Mouse (Mus musculus): ENCODE results near the gene Olfr368. TPM values are rescaled to one million over a fixed set of nuclear protein-coding genes. Genes with fewer than 3 reads are reported as not detected.

The Olfr368 gene
- total RNA-seq (2021), result not detected
- long read RNA-seq, experiment 1, result 0 reads
- long read RNA-seq, experiment 2, result 0 reads

GRCm38 (mm10) chr2:37326215-37326614 is at the start of gene Olfr368:
Gene Olfr368, plus strand, starts transcription at chr2:37326515.
- H3K27ac ChIP-seq, result no peak within 1 kb of the TSS
- DNase-seq (ENCODE audit: low spot score in 2 of 2), result no peak
- no peak for TF ChIP-seq CTCF (conservative IDR thresholded peaks at IDR 0.05)
- no peak within 1 kb of the TSS for H3K4me3 ChIP-seq

DNA sequence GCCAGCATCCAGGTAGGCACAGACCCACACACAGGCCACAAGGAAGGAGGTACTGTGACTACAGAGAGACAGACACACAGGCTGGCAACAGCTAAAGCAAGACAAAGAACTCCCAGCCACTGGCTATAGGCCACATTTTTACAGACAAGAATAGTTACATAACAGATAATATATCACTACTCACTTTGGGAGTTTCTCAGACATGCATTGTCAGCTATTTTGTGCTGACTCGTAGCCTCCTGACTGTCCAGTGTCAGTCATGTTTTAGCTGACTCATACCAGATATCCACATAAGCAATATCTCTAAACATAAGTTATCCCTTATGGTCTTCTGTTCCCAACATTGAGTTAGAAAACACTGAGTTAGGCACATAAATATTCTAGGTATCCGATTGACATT is 7.0 kb downstream of the Olfr368 start:
- TF ChIP-seq CTCF (conservative IDR thresholded peaks at IDR 0.05), result no peak
- H3K4me3 ChIP-seq, result no peak overlapping the region
- H3K27ac ChIP-seq, result no peak overlapping the region
- DNase-seq (ENCODE audit: low spot score in 2 of 2), result no peak

GRCm38 (mm10) chr2:37338497-37339187 is 12.3 kb downstream of the Olfr368 start:
- peak; percentile 46 to 71 for DNase-seq (ENCODE audit: low spot score in 2 of 2)
- H3K27ac ChIP-seq, result no peak overlapping the region
- TF ChIP-seq CTCF (conservative IDR thresholded peaks at IDR 0.05), result peak; percentile 87

DNA sequence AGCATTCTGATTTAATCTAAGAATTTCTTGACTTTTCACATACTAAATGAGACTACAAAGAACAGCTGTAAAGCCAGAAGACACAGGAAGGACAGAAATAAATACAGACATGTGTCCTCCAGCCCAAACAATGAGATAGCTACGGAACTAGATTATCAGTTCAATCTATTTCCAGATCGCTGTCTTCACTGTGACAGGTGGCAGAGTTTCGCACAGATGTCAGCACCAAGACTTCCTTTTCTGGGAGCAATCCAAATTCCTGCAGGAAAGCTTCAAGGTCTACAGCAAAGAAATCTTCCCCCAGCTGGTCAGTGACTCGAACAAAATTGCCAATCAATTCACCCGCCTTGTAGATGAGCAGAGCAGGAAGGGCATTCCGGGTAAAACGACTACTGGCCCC is 25.4 kb downstream of the Olfr368 start:
- no peak for TF ChIP-seq CTCF (conservative IDR thresholded peaks at IDR 0.05)
- no peak overlapping the region for H3K4me3 ChIP-seq

More at GRCm38 (mm10) chr2:37338497-37339187, 12.3 kb downstream of the Olfr368 start:
- no peak overlapping the region for H3K4me3 ChIP-seq

DNA sequence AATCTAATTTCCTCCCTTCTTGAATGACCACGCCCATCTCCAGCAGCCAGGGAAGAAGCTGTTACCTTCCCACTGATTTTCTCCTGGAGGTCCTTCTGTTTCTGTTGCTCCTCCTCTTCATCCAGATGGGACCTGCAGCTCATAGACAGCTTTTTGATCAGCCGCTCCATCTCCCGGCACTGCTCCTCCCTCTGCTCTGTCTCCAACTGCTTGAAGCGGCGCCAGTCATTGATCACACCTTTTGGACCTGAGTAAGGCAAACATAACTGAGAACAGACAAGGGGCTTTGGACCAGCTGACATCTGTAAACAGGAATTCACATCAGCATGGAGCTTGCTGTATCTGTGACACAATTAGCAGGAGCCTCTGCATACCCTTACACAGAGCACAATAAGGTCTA is 29.3 kb downstream of the Olfr368 start:
- no peak for TF ChIP-seq CTCF (conservative IDR thresholded peaks at IDR 0.05)
- DNase-seq (ENCODE audit: low spot score in 2 of 2), result no peak
- Histone ChIP-seq H3K27ac (no peak overlapping the region), H3K4me3 (no peak overlapping the region)

More for the DNA sequence above, 25.4 kb downstream of the Olfr368 start:
- peak; percentile 38 to 48 for DNase-seq (ENCODE audit: low spot score in 2 of 2)
- no peak overlapping the region for H3K27ac ChIP-seq

DNA sequence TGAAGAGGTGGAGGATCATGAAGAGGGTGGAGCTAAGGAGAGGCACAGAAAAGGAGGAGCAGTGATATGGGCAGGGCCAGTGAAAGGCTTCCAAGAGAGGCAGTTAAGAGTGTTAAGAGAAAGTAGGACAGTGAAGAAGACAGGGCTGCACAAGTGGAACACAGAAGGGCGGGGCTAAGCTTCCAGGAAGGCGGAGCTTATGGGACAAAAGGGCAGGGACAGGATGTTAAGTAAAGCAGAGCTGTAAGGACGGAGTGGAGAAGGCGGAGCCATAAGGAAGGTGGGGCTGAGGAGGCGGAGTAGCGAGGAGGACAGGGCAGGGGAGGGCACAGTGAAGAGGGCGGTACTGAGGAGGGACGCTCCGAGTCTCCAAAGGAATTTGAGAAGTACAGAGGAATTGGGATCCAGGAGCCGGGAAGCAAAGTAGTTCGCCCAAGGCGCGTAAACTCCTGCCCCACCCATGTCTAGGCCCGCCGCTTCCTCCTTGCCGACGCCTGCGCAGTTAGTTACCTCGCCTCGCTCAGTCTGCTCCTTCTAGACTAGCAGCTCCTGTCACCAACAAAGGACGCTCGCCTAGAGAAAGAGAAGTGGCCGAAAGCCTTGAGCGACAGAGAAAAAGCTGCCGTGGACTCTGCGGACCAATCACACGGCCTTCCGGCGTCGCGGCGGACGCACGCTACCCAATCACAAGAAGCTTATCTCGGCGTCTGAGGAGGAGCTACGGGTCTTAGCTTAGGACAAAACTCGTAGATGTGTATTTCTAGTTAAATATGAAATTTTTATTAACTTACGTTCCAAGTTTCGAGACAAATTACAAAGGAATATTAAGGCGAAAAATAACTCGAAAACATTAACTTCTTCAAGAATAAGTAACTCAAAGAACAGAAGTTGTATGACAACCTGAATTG is 32.6 kb downstream of the Olfr368 start, which contains the start of gene Pdcl:
Gene Pdcl, minus strand, starts transcription at position 700 of the 908 bp plus-strand sequence.
- Histone ChIP-seq H3K4me3 (peak within 1 kb of the TSS; percentile 74), H3K27ac (peak within 1 kb of the TSS; percentile 96)
- peak; percentile 85 to 89 for DNase-seq (ENCODE audit: low spot score in 2 of 2)
- TF ChIP-seq CTCF (conservative IDR thresholded peaks at IDR 0.05), result no peak

GRCm38 (mm10) chr2:37359908-37360307 is 33.6 kb downstream of the Olfr368 start:
- no peak for DNase-seq (ENCODE audit: low spot score in 2 of 2)
- TF ChIP-seq CTCF (conservative IDR thresholded peaks at IDR 0.05), result no peak
- Histone ChIP-seq H3K4me3 (no peak overlapping the region), H3K27ac (no peak overlapping the region)

GRCm38 (mm10) chr2:37370651-37371050 is 44.3 kb downstream of the Olfr368 start:
- no peak for TF ChIP-seq CTCF (conservative IDR thresholded peaks at IDR 0.05)
- Histone ChIP-seq H3K4me3 (no peak overlapping the region), H3K27ac (no peak overlapping the region)
- DNase-seq (ENCODE audit: low spot score in 2 of 2), result no peak

- peak overlapping the region; percentile 44; the same call in 1 of the 2 replicates for H3K27ac ChIP-seq
- DNase-seq (ENCODE audit: low spot score in 2 of 2), result no peak
- TF ChIP-seq CTCF (conservative IDR thresholded peaks at IDR 0.05), result no peak
- H3K4me3 ChIP-seq, result no peak overlapping the region
Observed at GRCm38 (mm10) chr2:37376018-37376417, 49.7 kb downstream of the Olfr368 start.

GRCm38 (mm10) chr2:37380189-37380588 is 53.9 kb downstream of the Olfr368 start:
- peak; percentile 46 to 68 for DNase-seq (ENCODE audit: low spot score in 2 of 2)
- no peak overlapping the region for H3K27ac ChIP-seq
- peak; percentile 86 for TF ChIP-seq CTCF (conservative IDR thresholded peaks at IDR 0.05)
- H3K4me3 ChIP-seq, result no peak overlapping the region

Other genes starting within 250 kb of the Olfr368 start
- gene Olfr361, start 237.2 kb upstream of the Olfr368 start, total RNA-seq (2021), result not detected
- not detected for gene Olfr362, start 208.6 kb upstream of the Olfr368 start, total RNA-seq (2021)
- not detected for gene Olfr364-ps1, start 187.2 kb upstream of the Olfr368 start, total RNA-seq (2021)
- gene Olfr365, start 138.3 kb upstream of the Olfr368 start, total RNA-seq (2021), result under 1 TPM in 1 of 2 experiments, not detected in 1; 0.08 TPM
- gene Olfr366, start 114.9 kb upstream of the Olfr368 start, total RNA-seq (2021), result not detected
- gene Pdcl, start 32.8 kb downstream of the Olfr368 start, total RNA-seq (2021), result 10 to 100 TPM; 26.1 to 31.3 TPM
- gene Rc3h2, start 96.4 kb downstream of the Olfr368 start, total RNA-seq (2021), result 10 to 100 TPM; 85.9 to 91.9 TPM
- 10 to 100 TPM in 1 of 2 experiments, 1 to 10 TPM in 1; 9.7 to 11.9 TPM for gene Zbtb26, start 116.6 kb downstream of the Olfr368 start, total RNA-seq (2021)
- 10 to 100 TPM; 15.2 to 15.6 TPM for gene Zbtb6, start 116.7 kb downstream of the Olfr368 start, total RNA-seq (2021)
- 10 to 100 TPM; 92.7 to 99.2 TPM for gene Rabgap1, start 116.8 kb downstream of the Olfr368 start, total RNA-seq (2021)
- gene Gpr21, start 189.8 kb downstream of the Olfr368 start, total RNA-seq (2021), result 1 to 10 TPM; 2.7 to 3.5 TPM